Mouse (Mus musculus): Measurements from ENCODE around the gene Rpl6.

GRCm38 (mm10) chr5:121179077-121179857 lies 25.0 kb upstream of the Rpl6 start:
- TF ChIP-seq CTCF (IDR thresholded peaks at IDR 0.05) (no peak), EP300 (IDR thresholded peaks at IDR 0.05) (no peak)
